Mouse (Mus musculus): ENCODE measurements at regions not wholly inside any gene's neighbourhood (a gene's known extent, or its start where the extent isn't known, plus 50 kb on each side); places are given as distances from the start of the nearest gene placed in this dataset.

- TF ChIP-seq POLR2A (IDR thresholded peaks at IDR 0.05; ENCODE audit: low read depth, low read length) (no peak), CTCF (IDR thresholded peaks at IDR 0.05; ENCODE audit: borderline replicate concordance, insufficient read depth, low read length) (no peak)
- H3K27ac ChIP-seq (ENCODE audit: insufficient read depth, low read length): no peak overlapping the region
- no peaks in the 10 kb centered on the region; the same call in 1 of the 2 replicates for H3K4me1 ChIP-seq (ENCODE audit: control insufficient read depth, insufficient read depth, low read length)
- H3K4me3 ChIP-seq (ENCODE audit: insufficient read depth, low read length): no peak overlapping the region
Measured at GRCm38 (mm10) chr15:71326596-71326995, 2507.8 kb upstream of the Gm6569 start.

GRCm38 (mm10) chr15:71358189-71358790 is 2476.1 kb upstream of the Gm6569 start:
- H3K4me3 ChIP-seq (ENCODE audit: insufficient read depth, low read length): no peak overlapping the region
- no peak overlapping the region for H3K27ac ChIP-seq (ENCODE audit: insufficient read depth, low read length)
- no peaks in the 10 kb centered on the region for H3K4me1 ChIP-seq (ENCODE audit: control insufficient read depth, insufficient read depth, low read length)
- TF ChIP-seq POLR2A (IDR thresholded peaks at IDR 0.05; ENCODE audit: low read depth, low read length) (no peak), CTCF (IDR thresholded peaks at IDR 0.05; ENCODE audit: borderline replicate concordance, insufficient read depth, low read length) (no peak)

GRCm38 (mm10) chr15:71375775-71376174 is 2458.6 kb upstream of the Gm6569 start:
- no peak for TF ChIP-seq CTCF (IDR thresholded peaks at IDR 0.05; ENCODE audit: borderline replicate concordance, insufficient read depth, low read length)
- no peak for TF ChIP-seq POLR2A (IDR thresholded peaks at IDR 0.05; ENCODE audit: low read depth, low read length)
- Histone ChIP-seq H3K4me1 (ENCODE audit: control insufficient read depth, insufficient read depth, low read length) (no peaks in the 10 kb centered on the region), H3K27ac (ENCODE audit: insufficient read depth, low read length) (no peak overlapping the region), H3K4me3 (ENCODE audit: insufficient read depth, low read length) (no peak overlapping the region)
